Mouse (Mus musculus) gastrocnemius, postnatal 4 days (tissue): Measurements from ENCODE around the gene Fndc11. TPM values are rescaled to one million over a fixed set of nuclear protein-coding genes. Genes with fewer than 3 reads are reported as not detected.
A peak's percentile ranks its signal among the peaks of the same experiment; 100 is the strongest.
"Not testable (repeated sequence)": the region's sequence is repeated elsewhere in the genome, so short reads cannot be mapped to it uniquely, and the experiment has no call there.

Experiments used
- DNase-seq, 2 experiments: peaks; one replicate each; pipeline ENCODE4 v3.0.0; 2021 to 2022; ENCODE audit warnings: low spot score in 2 of 2, mixed read lengths in 2 of 2
- long read RNA-seq, 2 experiments: library from polyadenylated mRNA; stranded (forward); transcript quantifications; one replicate each; pipeline ENCODE4 v2.0.0; 2021
- total RNA-seq, 2 experiments: library from RNA; stranded (reverse); gene quantifications; 2 replicates each; pipeline ENCODE4 v1.2.3; 2021

Gene Fndc11
- not detected for total RNA-seq
- long read RNA-seq, experiment 1 = 0 reads
- long read RNA-seq, experiment 2 = 0 reads

- DNase-seq = peak in 1 of 2 experiments; percentile 58
These were observed at the start of gene Fndc11 for GRCm38 (mm10) chr2:181219538-181220216. Gene Fndc11 (plus strand): TSS chr2:181220013.

GRCm38 (mm10) chr2:181174646-181175045 lies 45.2 kb upstream of the Fndc11 start:
- no peak for DNase-seq

- no peak for DNase-seq
These were observed 41.8 kb upstream of the Fndc11 start for GRCm38 (mm10) chr2:181178015-181178414.

GRCm38 (mm10) chr2:181178471-181178870 lies 41.3 kb upstream of the Fndc11 start:
- DNase-seq = no peak

GRCm38 (mm10) chr2:181180898-181181297 lies 38.9 kb upstream of the Fndc11 start:
- DNase-seq = no peak

GRCm38 (mm10) chr2:181186635-181187034 lies 33.2 kb upstream of the Fndc11 start:
- DNase-seq = peak; percentile 50 to 81

DNA sequence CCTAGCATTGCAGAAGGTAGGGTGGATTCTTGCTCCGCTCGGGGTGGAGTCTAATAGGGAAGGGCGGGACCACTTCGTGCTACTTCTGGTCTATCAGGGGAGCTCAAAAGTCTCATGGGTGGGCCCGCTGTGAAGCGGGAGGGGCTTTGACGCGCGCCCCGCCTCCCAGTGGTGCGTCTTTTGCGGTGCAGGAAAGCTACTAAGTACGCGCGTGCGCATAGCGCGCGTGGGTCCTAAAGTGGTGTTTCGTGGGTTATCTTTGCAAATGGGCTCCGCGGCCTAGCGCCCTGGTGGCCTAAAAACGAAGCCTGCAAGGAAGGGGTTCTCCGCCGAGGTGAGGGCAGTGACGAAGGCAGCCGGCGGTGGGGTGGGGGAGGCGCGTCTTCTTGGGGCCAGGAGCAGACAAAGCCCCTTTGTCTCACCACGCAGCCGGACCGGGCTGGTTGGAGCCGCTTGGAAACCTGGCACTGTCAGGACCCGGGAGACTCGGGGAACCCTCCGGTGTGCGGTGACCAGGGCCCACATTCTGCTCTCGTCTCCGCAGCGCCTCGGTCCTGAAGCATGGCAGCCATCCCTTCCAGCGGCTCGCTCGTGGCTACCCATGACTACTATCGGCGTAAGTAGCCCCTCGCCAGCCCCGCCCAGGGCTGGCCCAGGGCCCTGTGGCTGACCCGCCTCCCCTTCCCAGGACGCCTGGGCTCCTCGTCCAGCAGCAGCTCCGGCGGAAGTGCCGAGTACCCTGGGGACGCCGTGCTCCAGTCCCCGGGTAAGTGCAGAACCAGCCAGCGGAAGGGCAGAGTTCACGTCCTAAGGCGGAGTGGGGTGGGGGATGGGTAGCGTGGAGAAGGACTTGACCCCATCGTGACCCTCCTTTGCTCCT lies 32.5 kb upstream of the Fndc11 start, which contains the start of gene Ppdpf:
TSS of gene Ppdpf (plus strand) at position 127 of the 880 bp plus-strand sequence.
- peak; percentile 77 to 89 for DNase-seq

DNA sequence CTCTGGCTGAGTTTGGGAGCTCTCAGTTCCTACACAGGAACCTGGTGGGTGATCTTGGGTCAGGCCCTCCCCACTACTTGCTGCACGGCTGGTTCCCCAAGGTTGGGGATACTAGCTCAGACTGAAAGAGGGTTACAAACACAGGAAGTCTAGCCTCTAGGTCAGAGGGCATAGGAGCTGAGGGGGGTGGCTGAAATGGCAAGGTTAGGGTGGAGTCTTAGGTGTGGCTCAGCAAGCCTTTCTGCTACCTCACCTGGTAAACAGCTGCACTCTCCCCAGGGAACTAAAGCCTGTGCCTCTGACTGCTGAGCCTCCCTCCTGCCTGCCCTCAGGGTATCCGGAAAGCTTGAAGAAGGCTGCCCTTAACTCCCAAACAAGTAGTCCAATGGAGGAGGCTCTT lies 31.1 kb upstream of the Fndc11 start:
- no peak for DNase-seq

DNA sequence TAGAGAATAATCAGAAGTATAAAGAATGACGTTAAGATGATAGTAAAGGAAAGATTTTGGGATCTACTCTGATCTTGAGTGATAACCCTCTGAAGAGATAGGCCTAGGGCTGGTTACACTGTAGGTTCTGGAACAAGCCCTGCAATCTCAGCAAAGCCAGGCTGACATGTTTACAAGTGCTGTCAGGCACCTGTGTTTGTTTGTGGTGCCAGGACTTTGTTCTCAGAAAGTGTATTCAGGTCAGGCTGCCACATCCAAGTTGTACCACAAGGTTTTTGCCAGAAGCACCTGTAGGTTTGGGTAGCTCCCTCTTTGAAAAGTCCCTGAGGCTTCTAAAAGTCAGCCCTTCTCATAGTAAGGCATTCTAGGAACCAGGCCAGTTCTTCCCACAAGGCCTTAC lies 30.5 kb upstream of the Fndc11 start:
- no peak for DNase-seq

DNA sequence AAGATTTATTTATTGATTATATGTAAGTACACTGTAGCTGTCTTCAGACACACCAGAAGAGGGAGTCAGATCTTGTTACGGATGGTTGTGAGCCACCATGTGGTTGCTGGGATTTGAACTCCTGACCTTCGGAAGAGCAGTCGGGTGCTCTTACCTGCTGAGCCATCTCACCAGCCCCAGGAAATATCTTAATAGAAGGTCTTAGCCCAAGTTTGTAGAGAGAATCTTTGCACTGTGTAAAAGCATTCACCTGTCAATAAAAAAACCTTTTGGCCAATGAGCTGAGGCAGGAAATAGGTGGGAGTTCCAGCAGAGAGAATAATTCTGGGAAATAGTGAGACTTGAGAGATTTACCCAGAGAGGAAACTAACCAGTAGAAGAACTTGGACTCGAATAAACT lies 28.4 kb upstream of the Fndc11 start:
- DNase-seq = not testable (repeated sequence)

DNA sequence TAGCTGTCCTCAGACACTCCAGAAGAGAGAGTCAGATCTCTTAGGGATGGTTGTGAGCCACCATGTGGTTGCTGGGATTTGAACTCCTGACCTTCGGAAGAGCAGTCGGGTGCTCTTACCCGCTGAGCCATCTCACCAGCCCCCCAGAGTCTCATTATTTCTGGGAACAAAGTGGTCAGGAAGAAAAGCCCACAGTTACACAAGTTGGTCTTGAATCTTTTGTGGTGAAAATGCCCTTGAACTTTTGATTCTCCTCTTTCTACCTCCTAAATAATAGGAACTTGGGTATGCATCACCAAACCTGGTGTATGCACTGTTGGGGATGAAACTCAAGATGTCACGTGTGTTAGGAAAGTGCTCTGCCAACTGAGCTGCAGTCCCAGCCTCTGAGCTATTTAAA lies 27.9 kb upstream of the Fndc11 start:
- no peak for DNase-seq

DNA sequence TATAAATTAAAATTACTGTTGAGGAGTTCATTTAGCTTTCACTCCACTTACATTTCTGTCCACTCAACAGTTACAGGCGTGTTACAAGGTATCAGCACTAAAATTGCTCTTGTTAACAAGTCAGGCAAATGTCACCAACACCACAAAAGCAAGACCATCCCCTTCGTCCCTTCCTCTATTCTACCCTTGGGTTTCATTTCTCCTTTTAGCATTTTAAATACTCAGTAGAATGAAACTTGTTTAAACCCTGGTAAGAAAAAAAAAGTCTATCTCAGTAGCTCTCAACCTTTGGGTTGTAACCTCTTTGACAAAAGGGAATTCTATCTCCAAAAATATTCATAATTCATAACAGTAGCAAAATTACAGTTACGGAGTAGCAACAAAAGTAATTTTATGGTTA lies 26.8 kb upstream of the Fndc11 start:
- DNase-seq = no peak

GRCm38 (mm10) chr2:181196628-181197300 lies 23.0 kb upstream of the Fndc11 start:
- no peak for DNase-seq

- DNase-seq = no peak
These were observed 18.2 kb upstream of the Fndc11 start for GRCm38 (mm10) chr2:181201606-181202005.

GRCm38 (mm10) chr2:181202422-181202821 lies 17.4 kb upstream of the Fndc11 start, which contains the start of gene Ptk6:
Gene Ptk6 (minus strand): TSS chr2:181202789.
- DNase-seq = no peak

GRCm38 (mm10) chr2:181202886-181203285 lies 16.9 kb upstream of the Fndc11 start:
- DNase-seq = no peak

DNA sequence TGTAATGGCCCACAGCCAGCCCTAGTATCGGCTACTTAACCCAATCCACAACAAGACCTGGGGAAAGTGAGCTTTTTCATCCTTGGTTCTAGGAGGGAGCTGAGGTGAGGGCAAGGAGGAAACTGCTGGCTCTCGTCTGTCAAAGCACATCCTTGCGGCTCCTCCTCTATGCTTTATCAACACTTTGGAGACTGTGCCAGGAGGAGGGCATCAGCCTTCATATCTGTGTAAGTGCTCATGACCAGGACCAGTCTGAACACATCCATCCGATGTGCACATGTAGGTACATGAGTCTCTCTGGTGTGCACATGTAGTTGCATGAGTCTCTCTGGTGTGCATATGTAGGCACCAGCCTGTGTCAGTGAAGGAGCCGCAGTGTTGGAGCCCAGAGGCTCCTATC lies 14.1 kb upstream of the Fndc11 start:
- no peak for DNase-seq

- no peak for DNase-seq
These were observed 13.7 kb upstream of the Fndc11 start for GRCm38 (mm10) chr2:181206118-181206517.

DNA sequence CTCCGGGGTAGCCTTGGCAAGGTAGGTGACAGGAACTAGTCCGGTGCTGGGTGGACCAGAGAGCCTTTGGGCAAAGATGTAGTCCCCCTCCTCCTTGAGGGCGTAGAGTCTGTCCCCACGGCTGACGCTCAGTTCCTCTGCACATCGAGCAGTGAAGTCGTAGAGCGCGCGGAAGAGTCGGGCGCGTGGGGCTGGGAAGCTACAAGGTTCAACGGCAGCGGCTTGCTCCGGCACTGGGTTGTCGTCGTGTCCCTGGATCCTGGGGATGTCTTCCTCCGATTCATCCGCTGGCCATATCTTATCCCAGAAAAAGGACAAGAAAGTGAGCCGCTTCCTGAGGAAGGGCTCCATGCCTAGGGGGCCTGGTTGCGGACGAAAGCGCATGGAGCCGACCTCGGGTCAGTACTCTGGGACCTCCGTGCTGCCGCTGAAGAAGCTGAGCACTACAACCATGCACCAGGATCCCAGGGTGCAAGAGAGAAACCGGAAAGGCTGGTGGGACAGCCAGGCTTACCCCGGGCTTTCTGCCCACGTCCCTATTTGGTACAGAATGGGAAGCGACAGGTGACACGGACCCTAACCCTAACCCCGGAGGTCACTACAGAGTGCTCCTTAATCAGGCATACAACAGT lies 7.3 kb upstream of the Fndc11 start:
- DNase-seq = no peak

GRCm38 (mm10) chr2:181213021-181213445 lies 6.8 kb upstream of the Fndc11 start, which contains the start of gene Srms:
Gene Srms (minus strand): TSS chr2:181213185.
- DNase-seq = no peak

DNA sequence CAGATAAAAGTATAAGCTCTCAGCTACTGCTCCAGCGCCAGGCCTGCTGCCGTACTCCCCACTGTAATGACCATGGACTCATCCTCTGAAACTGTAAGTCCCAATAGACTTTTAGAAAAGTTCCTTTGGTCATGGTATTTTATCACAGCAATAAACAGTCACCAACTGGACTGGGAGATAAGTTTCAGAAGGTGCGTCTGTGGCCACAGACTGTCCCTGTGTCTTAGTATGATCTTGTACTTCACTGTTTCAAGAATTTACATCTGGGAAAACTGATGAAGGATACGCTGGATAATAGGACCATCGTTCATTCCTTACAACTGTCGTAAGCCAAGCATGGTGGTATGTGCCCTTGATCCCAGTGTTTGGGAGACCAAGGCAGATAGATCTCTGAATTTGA lies 3.8 kb upstream of the Fndc11 start:
- no peak for DNase-seq
